Mouse (Mus musculus) C2C12 (cell line): ENCODE results near the gene Zap70.

Experiments used
- CTCF ChIP-seq: IDR thresholded peaks from one replicate; pipeline ENCODE4 v1.5.1; 2011; ENCODE audit not compliant: control insufficient read depth, insufficient read depth, insufficient read length
- USF1 ChIP-seq: IDR thresholded peaks from one replicate; pipeline ENCODE4 v1.6.1; 2011; ENCODE audit warnings: low read depth, mild to moderate bottlenecking, control low read depth, moderate library complexity

DNA sequence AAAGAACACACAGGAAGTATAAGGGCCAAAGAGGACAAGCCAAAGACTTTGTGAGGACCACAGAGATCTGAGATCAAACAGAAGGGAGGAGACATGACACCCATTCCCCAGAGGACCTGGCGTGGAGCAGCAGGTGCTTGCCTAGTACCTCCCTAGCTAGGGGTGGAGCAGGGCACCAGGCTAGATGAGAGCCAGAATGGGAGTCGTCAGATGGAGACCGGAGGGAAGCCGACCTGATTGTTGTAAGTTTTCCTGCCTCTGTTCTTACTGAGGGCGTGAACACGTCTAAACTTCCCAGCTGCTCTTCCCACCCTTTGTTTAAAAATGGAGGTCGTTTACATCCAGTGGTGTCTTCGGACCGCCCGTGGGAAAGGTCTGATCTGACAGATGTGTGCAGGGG lies 5.7 kb downstream of the Zap70 start:
- TF ChIP-seq CTCF = no peak
- no peak for TF ChIP-seq USF1
